Mouse (Mus musculus): ENCODE results near the gene Mmp14. TPM values are rescaled to one million over a fixed set of nuclear protein-coding genes. Genes with fewer than 3 reads are reported as not detected.

Mmp14 gene
- polyA plus RNA-seq, 1 experiment from 2014 or later: 36.7 TPM

GRCm38 (mm10) chr14:54397872-54398527 lies 33.4 kb upstream of the Mmp14 start:
- H3K36me3 ChIP-seq: peaks cover 9% of the 10 kb centered on the region; the same call in 1 of the 2 replicates
- no peak overlapping the region for H3K27ac ChIP-seq
- no peak for ATAC-seq
- H3K9me3 ChIP-seq (replicated peaks): no peaks in the 10 kb centered on the region
- no peak overlapping the region for H3K4me3 ChIP-seq
- no peak overlapping the region for H3K4me2 ChIP-seq
- no peaks in the 10 kb centered on the region for H3K27me3 ChIP-seq (replicated peaks)
- 71% methylated on average over 7 of the region's 7 CpGs for WGBS (ENCODE audit: insufficient replicate concordance)
- H3K4me1 ChIP-seq: 0 out of 2 replicates have a peak, but pooled peaks cover 3% of the 10 kb centered on the region
- H3K9ac ChIP-seq: no peak overlapping the region

GRCm38 (mm10) chr14:54398528-54398916 lies 32.9 kb upstream of the Mmp14 start:
- no peak overlapping the region for H3K4me2 ChIP-seq
- no peak overlapping the region for H3K4me3 ChIP-seq
- H3K27ac ChIP-seq: no peak overlapping the region
- no peak for ATAC-seq
- 60% methylated on average over 7 of the region's 7 CpGs for WGBS (ENCODE audit: insufficient replicate concordance)
- H3K27me3 ChIP-seq (replicated peaks): no peaks in the 10 kb centered on the region
- no peaks in the 10 kb centered on the region for H3K9me3 ChIP-seq (replicated peaks)
- H3K36me3 ChIP-seq: peaks cover 9% of the 10 kb centered on the region; the same call in 1 of the 2 replicates
- no peak overlapping the region for H3K9ac ChIP-seq
- H3K4me1 ChIP-seq: 0 out of 2 replicates have a peak, but pooled peaks cover 3% of the 10 kb centered on the region

- Histone ChIP-seq H3K4me3 (no peak overlapping the region), H3K4me2 (no peak overlapping the region), H3K27me3 (replicated peaks) (no peaks in the 10 kb centered on the region), H3K4me1 (0 out of 2 replicates have a peak, but pooled peaks cover 3% of the 10 kb centered on the region), H3K9me3 (replicated peaks) (no peaks in the 10 kb centered on the region), H3K36me3 (peaks cover 9% of the 10 kb centered on the region; the same call in 1 of the 2 replicates), H3K27ac (peak overlapping the region; percentile 38; the same call in 1 of the 2 replicates), H3K9ac (no peak overlapping the region)
- WGBS (ENCODE audit: insufficient replicate concordance): 61% methylated on average over 8 of the region's 8 CpGs
- no peak for ATAC-seq
These were observed 32.5 kb upstream of the Mmp14 start for GRCm38 (mm10) chr14:54398921-54399382.

GRCm38 (mm10) chr14:54401723-54402122 lies 29.7 kb upstream of the Mmp14 start:
- Histone ChIP-seq H3K9me3 (replicated peaks) (no peaks in the 10 kb centered on the region), H3K4me3 (no peak overlapping the region), H3K27ac (no peak overlapping the region), H3K27me3 (replicated peaks) (no peaks in the 10 kb centered on the region), H3K9ac (no peak overlapping the region), H3K4me1 (peaks cover 26% of the 10 kb centered on the region), H3K36me3 (no peaks in the 10 kb centered on the region; the same call in 1 of the 2 replicates), H3K4me2 (no peak overlapping the region)
- 63% methylated on average over 3 of the region's 3 CpGs for WGBS (ENCODE audit: insufficient replicate concordance)
- ATAC-seq: no peak

- no peak overlapping the region for H3K4me3 ChIP-seq
- WGBS (ENCODE audit: insufficient replicate concordance): 81% methylated on average over 25 of the region's 25 CpGs
- ATAC-seq: no peak
- 0 out of 2 replicates have a peak, but pooled peaks cover 3% of the 10 kb centered on the region for H3K27me3 ChIP-seq (replicated peaks)
- no peaks in the 10 kb centered on the region for H3K9me3 ChIP-seq (replicated peaks)
- no peak overlapping the region for H3K9ac ChIP-seq
- H3K4me1 ChIP-seq: peaks cover 45% of the 10 kb centered on the region
- H3K27ac ChIP-seq: 0 out of 2 replicates have a peak overlapping the region, but pooled peaks have one; percentile 19
- H3K4me2 ChIP-seq: peak overlapping the region; percentile 1; the same call in 1 of the 2 replicates
- no peaks in the 10 kb centered on the region; the same call in 1 of the 2 replicates for H3K36me3 ChIP-seq
These were observed 22.9 kb upstream of the Mmp14 start for GRCm38 (mm10) chr14:54408336-54409056.

GRCm38 (mm10) chr14:54409057-54409645 lies 22.3 kb upstream of the Mmp14 start:
- 68% methylated on average over 7 of the region's 7 CpGs for WGBS (ENCODE audit: insufficient replicate concordance)
- H3K27ac ChIP-seq: peak overlapping the region; percentile 19; the same call in 1 of the 2 replicates
- H3K36me3 ChIP-seq: no peaks in the 10 kb centered on the region; the same call in 1 of the 2 replicates
- no peak overlapping the region; the same call in 1 of the 2 replicates for H3K9ac ChIP-seq
- 0 out of 2 replicates have a peak, but pooled peaks cover 3% of the 10 kb centered on the region for H3K27me3 ChIP-seq (replicated peaks)
- H3K4me3 ChIP-seq: no peak overlapping the region
- H3K9me3 ChIP-seq (replicated peaks): no peaks in the 10 kb centered on the region
- no peak for ATAC-seq
- peak overlapping the region; percentile 1; the same call in 1 of the 2 replicates for H3K4me2 ChIP-seq
- peaks cover 52% of the 10 kb centered on the region for H3K4me1 ChIP-seq

GRCm38 (mm10) chr14:54409980-54410810 lies 21.2 kb upstream of the Mmp14 start:
- Histone ChIP-seq H3K27ac (peak overlapping the region; percentile 36), H3K4me2 (peak overlapping the region; percentile 38), H3K4me3 (peak overlapping the region; percentile 17; the same call in 1 of the 2 replicates), H3K36me3 (no peaks in the 10 kb centered on the region; the same call in 1 of the 2 replicates), H3K9ac (peak overlapping the region; percentile 28), H3K27me3 (replicated peaks) (0 out of 2 replicates have a peak, but pooled peaks cover 3% of the 10 kb centered on the region), H3K9me3 (replicated peaks) (no peaks in the 10 kb centered on the region), H3K4me1 (peaks cover 48% of the 10 kb centered on the region)
- peak; percentile 35 for ATAC-seq
- 30% methylated on average over 17 of the region's 17 CpGs for WGBS (ENCODE audit: insufficient replicate concordance)

GRCm38 (mm10) chr14:54412000-54412576 lies 19.3 kb upstream of the Mmp14 start:
- no peak for ATAC-seq
- no peak overlapping the region for H3K4me2 ChIP-seq
- no peak overlapping the region for H3K4me3 ChIP-seq
- H3K9me3 ChIP-seq (replicated peaks): no peaks in the 10 kb centered on the region
- H3K36me3 ChIP-seq: no peaks in the 10 kb centered on the region
- no peak overlapping the region for H3K27ac ChIP-seq
- WGBS (ENCODE audit: insufficient replicate concordance): 53% methylated on average over 9 of the region's 9 CpGs
- H3K27me3 ChIP-seq (replicated peaks): 0 out of 2 replicates have a peak, but pooled peaks cover 3% of the 10 kb centered on the region
- H3K9ac ChIP-seq: no peak overlapping the region
- peaks cover 50% of the 10 kb centered on the region for H3K4me1 ChIP-seq

GRCm38 (mm10) chr14:54412629-54413170 lies 18.7 kb upstream of the Mmp14 start:
- H3K9ac ChIP-seq: no peak overlapping the region
- no peak overlapping the region for H3K4me2 ChIP-seq
- WGBS (ENCODE audit: insufficient replicate concordance): 47% methylated on average over 2 of the region's 2 CpGs
- H3K27ac ChIP-seq: no peak overlapping the region
- H3K27me3 ChIP-seq (replicated peaks): 0 out of 2 replicates have a peak, but pooled peaks cover 3% of the 10 kb centered on the region
- no peak overlapping the region for H3K4me3 ChIP-seq
- H3K4me1 ChIP-seq: peaks cover 56% of the 10 kb centered on the region
- no peaks in the 10 kb centered on the region for H3K36me3 ChIP-seq
- H3K9me3 ChIP-seq (replicated peaks): no peaks in the 10 kb centered on the region
- ATAC-seq: no peak

GRCm38 (mm10) chr14:54413877-54414700 lies 17.3 kb upstream of the Mmp14 start:
- WGBS (ENCODE audit: insufficient replicate concordance): 19% methylated on average over 18 of the region's 18 CpGs
- H3K27me3 ChIP-seq (replicated peaks): no peaks in the 10 kb centered on the region
- no peak overlapping the region for H3K27ac ChIP-seq

More at GRCm38 (mm10) chr14:54413877-54414700, 17.3 kb upstream of the Mmp14 start:
- Histone ChIP-seq H3K4me3 (no peak overlapping the region), H3K9ac (0 out of 2 replicates have a peak overlapping the region, but pooled peaks have one; percentile 2), H3K9me3 (replicated peaks) (no peaks in the 10 kb centered on the region), H3K36me3 (no peaks in the 10 kb centered on the region), H3K4me2 (peak overlapping the region; percentile 51), H3K4me1 (peaks cover 59% of the 10 kb centered on the region)
- ATAC-seq: no peak

Measured in liver, embryonic 12.5 days (tissue).